ENCODE assay signal across 20 mouse cellular contexts in genomic region chr1:59917401-59917800, GRCm38 (mm10). TPM values are rescaled to one million over a fixed set of nuclear protein-coding genes. Genes with fewer than 3 reads are reported as not detected.
DNase-seq lines count a peak whose midpoint lies in the region; ATAC-seq lines count a peak whose summit lies in the region.
"Had no signal": no experiment of that assay in that cellular context is flagged by ENCODE, and none has a peak within 500 bp of the region (broad histone marks: within the 10 kb centered on the region; RNA-seq: fewer than 3 reads in every experiment).

No protein-coding gene starts in this region.

- H3K4me3 ChIP-seq in forebrain, embryonic 16.5 days (replicated peaks; ENCODE audit: low read length): no peak overlapping the region
- H3K4me3 ChIP-seq: heart, embryonic 15.5 days; hindbrain, embryonic 10.5 days; limb, embryonic 15.5 days; liver, embryonic 15.5 days had no signal

- no peaks in the 10 kb centered on the region for H3K36me3 ChIP-seq in forebrain, embryonic 16.5 days (ENCODE audit: control insufficient read depth, insufficient read depth)
- H3K36me3 ChIP-seq: heart, embryonic 15.5 days; hindbrain, embryonic 10.5 days; limb, embryonic 15.5 days; liver, embryonic 15.5 days had no signal

- ATAC-seq in hematopoietic stem cell, adult 5-6 weeks (replicated peaks in 1 of 2; ENCODE audit: insufficient read depth in 1 of 2, low FRiP score in 2 of 2, low TSS enrichment in 1 of 2, low read depth in 1 of 2, poor library complexity in 2 of 2, severe bottlenecking in 2 of 2): peak; percentile 38 to 39; a peak in 2 of 4 replicates
- ATAC-seq in forebrain, embryonic 16.5 days: no peak
- ATAC-seq: hindbrain, postnatal 0 days had no signal

- H3K4me1 ChIP-seq in forebrain, embryonic 16.5 days (replicated peaks; ENCODE audit: control insufficient read depth, insufficient read depth, low read length): peaks cover 23% of the 10 kb centered on the region

- H3K9me3 ChIP-seq in forebrain, embryonic 16.5 days (ENCODE audit: control insufficient read depth, low read length): no peaks in the 10 kb centered on the region
- H3K9me3 ChIP-seq: heart, embryonic 15.5 days; limb, embryonic 15.5 days; liver, embryonic 15.5 days had no signal

- H3K27me3 ChIP-seq in forebrain, embryonic 16.5 days (replicated peaks; ENCODE audit: control insufficient read depth, insufficient read depth, low read length): no peaks in the 10 kb centered on the region
- H3K27me3 ChIP-seq: heart, embryonic 15.5 days; limb, embryonic 15.5 days; liver, embryonic 15.5 days had no signal

- no peak overlapping the region for H3K4me2 ChIP-seq in forebrain, embryonic 16.5 days (ENCODE audit: low read length)
- H3K4me2 ChIP-seq: heart, embryonic 15.5 days; limb, embryonic 15.5 days; liver, embryonic 15.5 days had no signal

- peak; percentile 61 for DNase-seq in heart, adult 11 months
- DNase-seq in heart, postnatal 10 days: no peak
- DNase-seq in natural killer cell, adult 2 months (ENCODE audit: low spot score in 2 of 2): peak; percentile 61 to 77
- peak; percentile 20 for DNase-seq in thymus, postnatal 4 days
- DNase-seq in kidney, postnatal 25 days: no peak
- DNase-seq in testis, postnatal 10 days (ENCODE audit: low spot score): no peak
- DNase-seq: adrenal gland, postnatal 14 days; cerebellum, postnatal 14 days; kidney, adult 8-10 months; kidney, postnatal 36 days; midbrain, embryonic 14.5 days had no signal

- intact Hi-C loops in heart, postnatal 10 days (cut with DNase I): loop anchor here (5.0 kb wide), 1 partner anchor 50 kb away; no protein-coding TSS in a partner anchor

- WGBS in forebrain, embryonic 16.5 days: 89% methylated on average over 3 of the region's 3 CpGs

- H3K9ac ChIP-seq in forebrain, embryonic 16.5 days (replicated peaks; ENCODE audit: low read depth, low read length): no peak overlapping the region
- H3K9ac ChIP-seq: heart, embryonic 15.5 days; limb, embryonic 15.5 days; liver, embryonic 15.5 days had no signal

- no peak overlapping the region for H3K27ac ChIP-seq in forebrain, embryonic 16.5 days (ENCODE audit: low read length)
- H3K27ac ChIP-seq: heart, embryonic 15.5 days; hindbrain, embryonic 10.5 days; hindbrain, postnatal 0 days; limb, embryonic 15.5 days; liver, embryonic 15.5 days; macrophage; stomach, postnatal 0 days had no signal

RNA-seq across cellular contexts. Expression of gene Fam117b, which starts 4.6 kb away (rescaled TPM):
- total RNA-seq in heart, postnatal 10 days (2021): 10 to 100 TPM; 15.8 to 26.9 TPM
- 25.0 and 31.0 TPM in 2 replicates for total RNA-seq in hematopoietic stem cell, adult 5-6 weeks (2017)
- 29.6 and 33.5 TPM in 2 replicates for polyA plus RNA-seq in forebrain, embryonic 16.5 days (2015; fragmentation: Nextera tagmentation; extraction: Ambion mirVana)

Comparison
In these comparisons a context has a peak if more than half of its experiments do, and no peak if none do; other contexts are left out.
1. DNase-seq: peak in heart, adult 11 months (single experiment), natural killer cell, adult 2 months (2 of 2) and thymus, postnatal 4 days (single experiment); none in heart, postnatal 10 days (0 of 2), kidney, postnatal 25 days (0 of 2) and testis, postnatal 10 days (single experiment).